Mouse (Mus musculus): ENCODE measurements at regions not wholly inside any gene's neighbourhood (a gene's known extent, or its start where the extent isn't known, plus 50 kb on each side); places are given as distances from the start of the nearest gene placed in this dataset.
A peak's percentile ranks its signal among the peaks of the same experiment; 100 is the strongest.

- H3K9me3 ChIP-seq (ENCODE audit: control insufficient read depth, low read length), result no peaks in the 10 kb centered on the region
- H3K9ac ChIP-seq, result no peak overlapping the region
- peaks cover 17% of the 10 kb centered on the region for H3K4me1 ChIP-seq (replicated peaks; ENCODE audit: control insufficient read depth, insufficient read depth, low read length)
- ATAC-seq (ENCODE audit: low FRiP score) (no peak), DNase-seq (ENCODE audit: low spot score) (no peak)
- no peaks in the 10 kb centered on the region for H3K36me3 ChIP-seq (replicated peaks; ENCODE audit: control insufficient read depth, insufficient read depth)
- no peak overlapping the region for H3K4me2 ChIP-seq (replicated peaks)
- no peaks in the 10 kb centered on the region for H3K27me3 ChIP-seq (ENCODE audit: control insufficient read depth, insufficient read depth, low read length)
- no peak overlapping the region for H3K27ac ChIP-seq
- WGBS, result 94% methylated on average over 1 of the region's 1 CpGs
- H3K4me3 ChIP-seq (replicated peaks; ENCODE audit: low read length), result no peak overlapping the region
Measured at GRCm38 (mm10) chr1:88935191-88935590, 135.0 kb upstream of the Sh3bp4 start.

GRCm38 (mm10) chr1:88935779-88936178, 134.4 kb upstream of the Sh3bp4 start:
- DNase-seq (ENCODE audit: low spot score), result no peak
- WGBS, result 81% methylated on average over 3 of the region's 3 CpGs
- ATAC-seq (ENCODE audit: low FRiP score), result no peak

GRCm38 (mm10) chr1:88937327-88937726, 132.9 kb upstream of the Sh3bp4 start:
- no peak overlapping the region for H3K9ac ChIP-seq
- DNase-seq (ENCODE audit: low spot score), result no peak
- H3K27ac ChIP-seq, result peak overlapping the region; percentile 24; the same call in 1 of the 2 replicates
- H3K4me3 ChIP-seq (replicated peaks; ENCODE audit: low read length), result no peak overlapping the region
- H3K9me3 ChIP-seq (ENCODE audit: control insufficient read depth, low read length), result no peaks in the 10 kb centered on the region
- 64% methylated on average over 1 of the region's 1 CpGs for WGBS
- H3K36me3 ChIP-seq (replicated peaks; ENCODE audit: control insufficient read depth, insufficient read depth), result no peaks in the 10 kb centered on the region
- H3K4me1 ChIP-seq (replicated peaks; ENCODE audit: control insufficient read depth, insufficient read depth, low read length), result peaks cover 17% of the 10 kb centered on the region
- H3K4me2 ChIP-seq (replicated peaks), result no peak overlapping the region
- H3K27me3 ChIP-seq (ENCODE audit: control insufficient read depth, insufficient read depth, low read length), result no peaks in the 10 kb centered on the region
- ATAC-seq (ENCODE audit: low FRiP score), result no peak

More at GRCm38 (mm10) chr1:88935779-88936178, 134.4 kb upstream of the Sh3bp4 start:
- Histone ChIP-seq H3K27me3 (ENCODE audit: control insufficient read depth, insufficient read depth, low read length) (no peaks in the 10 kb centered on the region), H3K9me3 (ENCODE audit: control insufficient read depth, low read length) (no peaks in the 10 kb centered on the region), H3K27ac (no peak overlapping the region), H3K36me3 (replicated peaks; ENCODE audit: control insufficient read depth, insufficient read depth) (no peaks in the 10 kb centered on the region), H3K4me2 (replicated peaks) (no peak overlapping the region), H3K4me3 (replicated peaks; ENCODE audit: low read length) (no peak overlapping the region), H3K9ac (no peak overlapping the region), H3K4me1 (replicated peaks; ENCODE audit: control insufficient read depth, insufficient read depth, low read length) (peaks cover 17% of the 10 kb centered on the region)

- ATAC-seq (ENCODE audit: low FRiP score) (0 out of 2 replicates have a peak, but pooled peaks have one; percentile 46), DNase-seq (ENCODE audit: low spot score) (no peak)
- peak overlapping the region; percentile 20; the same call in 1 of the 2 replicates for H3K27ac ChIP-seq
- no peak overlapping the region for H3K4me3 ChIP-seq (replicated peaks; ENCODE audit: low read length)
- no peak overlapping the region for H3K4me2 ChIP-seq (replicated peaks)
- WGBS, result 62% methylated on average over 7 of the region's 7 CpGs
- no peaks in the 10 kb centered on the region for H3K36me3 ChIP-seq (replicated peaks; ENCODE audit: control insufficient read depth, insufficient read depth)
- peaks cover 25% of the 10 kb centered on the region for H3K4me1 ChIP-seq (replicated peaks; ENCODE audit: control insufficient read depth, insufficient read depth, low read length)
- no peak overlapping the region for H3K9ac ChIP-seq
- no peaks in the 10 kb centered on the region for H3K9me3 ChIP-seq (ENCODE audit: control insufficient read depth, low read length)
- H3K27me3 ChIP-seq (ENCODE audit: control insufficient read depth, insufficient read depth, low read length), result no peaks in the 10 kb centered on the region
Measured at GRCm38 (mm10) chr1:88938458-88938857, 131.8 kb upstream of the Sh3bp4 start.

GRCm38 (mm10) chr1:88943039-88943438, 127.2 kb upstream of the Sh3bp4 start:
- no peak overlapping the region for H3K4me3 ChIP-seq (replicated peaks; ENCODE audit: low read length)
- peak overlapping the region; percentile 9; the same call in 1 of the 2 replicates for H3K4me2 ChIP-seq (replicated peaks)
- 0 out of 2 replicates have a peak overlapping the region, but pooled peaks have one; percentile 20 for H3K9ac ChIP-seq
- WGBS, result 36% methylated on average over 8 of the region's 8 CpGs
- H3K9me3 ChIP-seq (ENCODE audit: control insufficient read depth, low read length), result no peaks in the 10 kb centered on the region
- H3K27ac ChIP-seq, result peak overlapping the region; percentile 73
- H3K27me3 ChIP-seq (ENCODE audit: control insufficient read depth, insufficient read depth, low read length), result no peaks in the 10 kb centered on the region
- H3K36me3 ChIP-seq (replicated peaks; ENCODE audit: control insufficient read depth, insufficient read depth), result no peaks in the 10 kb centered on the region
- DNase-seq (ENCODE audit: low spot score) (no peak), ATAC-seq (ENCODE audit: low FRiP score) (peak; percentile 43; the same call in 1 of the 2 replicates)
- peaks cover 16% of the 10 kb centered on the region for H3K4me1 ChIP-seq (replicated peaks; ENCODE audit: control insufficient read depth, insufficient read depth, low read length)

- 92% methylated on average over 10 of the region's 10 CpGs for WGBS
- Histone ChIP-seq H3K4me3 (replicated peaks; ENCODE audit: low read length) (no peak overlapping the region), H3K9me3 (ENCODE audit: control insufficient read depth, low read length) (peaks cover 8% of the 10 kb centered on the region; the same call in 1 of the 2 replicates), H3K4me1 (replicated peaks; ENCODE audit: control insufficient read depth, insufficient read depth, low read length) (peaks cover 8% of the 10 kb centered on the region), H3K36me3 (replicated peaks; ENCODE audit: control insufficient read depth, insufficient read depth) (no peaks in the 10 kb centered on the region), H3K27ac (no peak overlapping the region), H3K27me3 (ENCODE audit: control insufficient read depth, insufficient read depth, low read length) (no peaks in the 10 kb centered on the region), H3K4me2 (replicated peaks) (no peak overlapping the region), H3K9ac (no peak overlapping the region)
- DNase-seq (ENCODE audit: low spot score), result no peak
- no peak for ATAC-seq (ENCODE audit: low FRiP score)
Measured at GRCm38 (mm10) chr1:88945868-88946267, 124.3 kb upstream of the Sh3bp4 start.

GRCm38 (mm10) chr1:88946374-88946773, 123.8 kb upstream of the Sh3bp4 start:
- DNase-seq (ENCODE audit: low spot score), result no peak
- Histone ChIP-seq H3K9me3 (ENCODE audit: control insufficient read depth, low read length) (peaks cover 8% of the 10 kb centered on the region; the same call in 1 of the 2 replicates), H3K36me3 (replicated peaks; ENCODE audit: control insufficient read depth, insufficient read depth) (no peaks in the 10 kb centered on the region), H3K27me3 (ENCODE audit: control insufficient read depth, insufficient read depth, low read length) (no peaks in the 10 kb centered on the region), H3K4me2 (replicated peaks) (no peak overlapping the region), H3K27ac (no peak overlapping the region), H3K4me1 (replicated peaks; ENCODE audit: control insufficient read depth, insufficient read depth, low read length) (peaks cover 8% of the 10 kb centered on the region), H3K9ac (no peak overlapping the region), H3K4me3 (replicated peaks; ENCODE audit: low read length) (no peak overlapping the region)
- ATAC-seq (ENCODE audit: low FRiP score), result no peak
- 87% methylated on average over 8 of the region's 8 CpGs for WGBS

GRCm38 (mm10) chr1:88949911-88950310, 120.3 kb upstream of the Sh3bp4 start:
- no peak overlapping the region for H3K27ac ChIP-seq

GRCm38 (mm10) chr1:88953516-88953915, 116.7 kb upstream of the Sh3bp4 start:
- no peak overlapping the region for H3K4me2 ChIP-seq (replicated peaks)
- DNase-seq (ENCODE audit: low spot score), result no peak
- no peak for ATAC-seq (ENCODE audit: low FRiP score)
- H3K9me3 ChIP-seq (ENCODE audit: control insufficient read depth, low read length), result peaks cover 5% of the 10 kb centered on the region; the same call in 1 of the 2 replicates
- H3K36me3 ChIP-seq (replicated peaks; ENCODE audit: control insufficient read depth, insufficient read depth), result no peaks in the 10 kb centered on the region
- H3K27me3 ChIP-seq (ENCODE audit: control insufficient read depth, insufficient read depth, low read length), result no peaks in the 10 kb centered on the region
- no peak overlapping the region for H3K9ac ChIP-seq
- H3K4me3 ChIP-seq (replicated peaks; ENCODE audit: low read length), result no peak overlapping the region
- H3K27ac ChIP-seq, result no peak overlapping the region
- H3K4me1 ChIP-seq (replicated peaks; ENCODE audit: control insufficient read depth, insufficient read depth, low read length), result no peaks in the 10 kb centered on the region
- WGBS, result 80% methylated on average over 4 of the region's 4 CpGs

More at GRCm38 (mm10) chr1:88949911-88950310, 120.3 kb upstream of the Sh3bp4 start:
- Histone ChIP-seq H3K4me1 (replicated peaks; ENCODE audit: control insufficient read depth, insufficient read depth, low read length) (no peaks in the 10 kb centered on the region), H3K4me3 (replicated peaks; ENCODE audit: low read length) (no peak overlapping the region), H3K36me3 (replicated peaks; ENCODE audit: control insufficient read depth, insufficient read depth) (no peaks in the 10 kb centered on the region), H3K4me2 (replicated peaks) (no peak overlapping the region), H3K27me3 (ENCODE audit: control insufficient read depth, insufficient read depth, low read length) (no peaks in the 10 kb centered on the region), H3K9me3 (ENCODE audit: control insufficient read depth, low read length) (peaks cover 8% of the 10 kb centered on the region; the same call in 1 of the 2 replicates), H3K9ac (no peak overlapping the region)
- ATAC-seq (ENCODE audit: low FRiP score) (no peak), DNase-seq (ENCODE audit: low spot score) (no peak)
- 73% methylated on average over 1 of the region's 1 CpGs for WGBS

GRCm38 (mm10) chr1:88954784-88955183, 115.4 kb upstream of the Sh3bp4 start:
- Histone ChIP-seq H3K9me3 (ENCODE audit: control insufficient read depth, low read length) (no peaks in the 10 kb centered on the region), H3K36me3 (replicated peaks; ENCODE audit: control insufficient read depth, insufficient read depth) (no peaks in the 10 kb centered on the region), H3K4me1 (replicated peaks; ENCODE audit: control insufficient read depth, insufficient read depth, low read length) (no peaks in the 10 kb centered on the region), H3K9ac (no peak overlapping the region), H3K4me3 (replicated peaks; ENCODE audit: low read length) (no peak overlapping the region), H3K27me3 (ENCODE audit: control insufficient read depth, insufficient read depth, low read length) (no peaks in the 10 kb centered on the region), H3K27ac (no peak overlapping the region), H3K4me2 (replicated peaks) (no peak overlapping the region)
- ATAC-seq (ENCODE audit: low FRiP score) (no peak), DNase-seq (ENCODE audit: low spot score) (no peak)
- 88% methylated on average over 5 of the region's 5 CpGs for WGBS
